In the genomic region with DNA sequence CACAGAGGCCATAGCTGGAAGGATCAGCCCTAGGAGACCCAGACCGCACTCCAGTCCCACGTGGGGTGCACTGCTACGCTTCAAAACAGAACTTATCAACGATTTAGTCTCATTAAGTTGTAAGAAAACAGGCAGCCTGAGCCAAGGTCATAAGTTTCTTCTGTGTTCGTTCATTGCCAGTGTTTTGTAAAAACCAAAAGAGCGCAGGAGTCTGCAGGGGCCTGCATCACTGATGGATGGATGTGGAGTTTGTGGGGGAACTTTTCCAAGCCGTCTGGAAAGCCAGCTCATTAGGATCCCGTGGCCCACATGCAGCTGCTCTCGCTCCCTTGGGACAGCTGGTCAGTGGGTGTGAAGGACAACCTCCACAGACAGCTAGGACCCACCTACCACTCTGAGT, we compare ENCODE assay signal across 16 mouse cellular contexts. TPM values are rescaled to one million over a fixed set of nuclear protein-coding genes. Genes with fewer than 3 reads are reported as not detected.
DNase-seq lines count a peak whose midpoint lies in the region; ATAC-seq and TF ChIP-seq lines count a peak whose summit lies in the region.
"Had no signal": no experiment of that assay in that cellular context is flagged by ENCODE, and none has a peak within 500 bp of the region (broad histone marks: within the 10 kb centered on the region; RNA-seq: fewer than 3 reads in every experiment).

No protein-coding gene starts in this region.

- H3K4me1 ChIP-seq in limb, embryonic 12.5 days (replicated peaks): peaks cover 18% of the 10 kb centered on the region
- H3K4me1 ChIP-seq in forebrain, embryonic 10.5 days: peaks cover 6% of the 10 kb centered on the region; the same call in 1 of the 2 replicates

- peaks cover 9% of the 10 kb centered on the region; the same call in 1 of the 2 replicates for H3K27me3 ChIP-seq in limb, embryonic 12.5 days
- no peaks in the 10 kb centered on the region for H3K27me3 ChIP-seq in forebrain, embryonic 10.5 days (ENCODE audit: poor library complexity, severe bottlenecking)

- no peak for ATAC-seq in limb, embryonic 12.5 days (ENCODE audit: insufficient number of reproducible peaks, insufficient read depth, low FRiP score, low TSS enrichment, low read depth)
- ATAC-seq: intestine, embryonic 16.5 days had no signal

- no peaks in the 10 kb centered on the region for H3K9me3 ChIP-seq in limb, embryonic 12.5 days
- H3K9me3 ChIP-seq in forebrain, embryonic 10.5 days: no peaks in the 10 kb centered on the region

- WGBS in limb, embryonic 12.5 days: 49% methylated on average over 9 of the region's 9 CpGs
- 87% methylated on average over 9 of the region's 9 CpGs for WGBS in forebrain, embryonic 10.5 days

- H3K9ac ChIP-seq in limb, embryonic 12.5 days (replicated peaks): no peak overlapping the region; the same call in 1 of the 2 replicates

- no peaks in the 10 kb centered on the region for H3K36me3 ChIP-seq in limb, embryonic 12.5 days
- no peaks in the 10 kb centered on the region for H3K36me3 ChIP-seq in forebrain, embryonic 10.5 days (replicated peaks)

- no peak for TF ChIP-seq CTCF in gastrocnemius, adult 2 months (IDR thresholded peaks at IDR 0.05)

- intact Hi-C loops in gastrocnemius, postnatal 14 days (cut with DNase I; ENCODE audit: low total_unique reads): no loop called here
- intact Hi-C loops in gastrocnemius, adult 2 months (cut with DNase I): no loop called here

- no peak overlapping the region for H3K4me3 ChIP-seq in gastrocnemius, adult 2 months
- H3K4me3 ChIP-seq in limb, embryonic 12.5 days (replicated peaks): no peak overlapping the region
- H3K4me3 ChIP-seq in forebrain, embryonic 10.5 days: no peak overlapping the region

- H3K4me2 ChIP-seq in limb, embryonic 12.5 days: no peak overlapping the region

- peak; percentile 40 for DNase-seq in gastrocnemius, postnatal 14 days
- no peak for DNase-seq in gastrocnemius, adult 2 months
- peak; percentile 61 for DNase-seq in right cerebral cortex, adult 18-20 months
- no peak for DNase-seq in right cerebral cortex, postnatal 4 days
- DNase-seq in forebrain, embryonic 10.5 days (ENCODE audit: extremely low spot score, low spot score): no peak
- DNase-seq in retina, embryonic 14.5 days (ENCODE audit: low spot score): no peak
- no peak for DNase-seq in urinary bladder, postnatal 10 days (ENCODE audit: low spot score)
- DNase-seq: spleen, adult 18-20 months had no signal

- no peak overlapping the region for H3K27ac ChIP-seq in gastrocnemius, adult 2 months
- 0 out of 2 replicates have a peak overlapping the region, but pooled peaks have one; percentile 29 for H3K27ac ChIP-seq in limb, embryonic 12.5 days
- H3K27ac ChIP-seq in forebrain, embryonic 10.5 days: no peak overlapping the region
- H3K27ac ChIP-seq: macrophage had no signal

RNA-seq across cellular contexts. Expression of gene Cldn14, which starts 25.1 kb away (rescaled TPM):
- total RNA-seq in gastrocnemius, postnatal 14 days (2021): not detected
- total RNA-seq in gastrocnemius, adult 2 months (2021): not detected
- not detected in 2 replicates for polyA plus RNA-seq in limb, embryonic 12.5 days (2016; fragmentation: Nextera tagmentation; extraction: Ambion mirVana)
- not detected in 2 replicates for polyA plus RNA-seq in forebrain, embryonic 10.5 days (2016; fragmentation: Nextera tagmentation; extraction: Ambion mirVana)
- total RNA-seq: adrenal gland, adult 18-20 months; gastrocnemius, adult 8-10 months; heart, postnatal 14 days; MEL had no signal
- polyA plus RNA-seq: embryonic facial prominence, embryonic 11.5 days; macrophage had no signal

Comparison
In these comparisons a context has a peak if more than half of its experiments do, and no peak if none do; other contexts are left out.
1. DNase-seq: peak in gastrocnemius, postnatal 14 days (single experiment) and right cerebral cortex, adult 18-20 months (single experiment); none in gastrocnemius, adult 2 months (single experiment), right cerebral cortex, postnatal 4 days (single experiment), forebrain, embryonic 10.5 days (single experiment), retina, embryonic 14.5 days (single experiment) and urinary bladder, postnatal 10 days (single experiment).